Mouse (Mus musculus) stomach, postnatal 0 days (tissue): ENCODE results near the gene Degs1. TPM values are rescaled to one million over a fixed set of nuclear protein-coding genes. Genes with fewer than 3 reads are reported as not detected.

ENCODE experiments used
- ATAC-seq: fragments of 200-750 bp; cut with Nextera tagmentation; 2 replicates; pipeline ENCODE4 v1.8.0; 2017; ENCODE audit not compliant: low FRiP score, low TSS enrichment
- DNase-seq: peaks from one replicate; pipeline ENCODE4 v3.0.0-alpha.2; 2016; ENCODE audit warnings: low spot score
- H3K27ac ChIP-seq: fragments of 300-500 bp; sonication (generic); replicated peaks from 2 replicates; pipeline ENCODE4 v1.5.1; 2014; ENCODE audit warnings: mild to moderate bottlenecking, control low read depth
- H3K27me3 ChIP-seq: fragments of 300-500 bp; sonication (generic); 2 replicates; pipeline ENCODE4 v1.6.1; 2014; ENCODE audit warnings: low read length; ENCODE audit not compliant: control insufficient read depth, insufficient read depth
- H3K36me3 ChIP-seq: fragments of 300-500 bp; sonication (generic); 2 replicates; pipeline ENCODE4 v1.6.1; 2014; ENCODE audit warnings: low read length, mixed read lengths; ENCODE audit not compliant: control insufficient read depth, insufficient read depth
- H3K4me1 ChIP-seq: fragments of 300-500 bp; sonication (generic); replicated peaks from 2 replicates; pipeline ENCODE4 v1.6.1; 2014; ENCODE audit warnings: antibody characterized with exemption; ENCODE audit not compliant: control insufficient read depth, insufficient read depth
- H3K4me2 ChIP-seq: fragments of 300-500 bp; sonication (generic); replicated peaks from 2 replicates; pipeline ENCODE4 v1.6.1; 2014; ENCODE audit warnings: low read depth, mild to moderate bottlenecking, control low read depth, moderate library complexity
- H3K4me3 ChIP-seq: fragments of 300-500 bp; sonication (generic); 2 replicates; pipeline ENCODE4 v1.5.1; 2014; ENCODE audit warnings: low read depth, low read length, control low read depth
- H3K9ac ChIP-seq: fragments of 300-500 bp; sonication (generic); 2 replicates; pipeline ENCODE4 v1.6.1; 2014; ENCODE audit warnings: mild to moderate bottlenecking, low read length, control low read depth, mixed read lengths
- H3K9me3 ChIP-seq: fragments of 300-500 bp; sonication (generic); 2 replicates; pipeline ENCODE4 v1.6.1; 2016; ENCODE audit warnings: low read length; ENCODE audit not compliant: control insufficient read depth
- CTCF ChIP-seq: IDR thresholded peaks from 2 replicates; pipeline ENCODE4 v1.5.1; 2016; ENCODE audit warnings: antibody characterized with exemption, low read depth, mild to moderate bottlenecking, moderate library complexity
- EP300 ChIP-seq: optimal IDR thresholded peaks from 2 replicates; pipeline ENCODE3; 2016; ENCODE audit warnings: antibody characterized with exemption
- WGBS: fragments of 180-500 bp; shearing (Covaris S2); extraction: QIAGEN DNeasy Blood & Tissue Kit; methylation state at CpG from one replicate; pipeline ENCODE4 v1.1.7; 2014; 5-methylcytosine and 5-hydroxymethylcytosine counted together
- polyA plus RNA-seq: library from polyadenylated mRNA; unstranded; fragments of >200 nt; fragmentation: Nextera tagmentation; extraction: Ambion mirVana; gene quantifications from 2 replicates; pipeline ENCODE4 v1.2.1, GENCODE M21; 2015

The Degs1 gene
- 214 and 223 TPM in 2 replicates for polyA plus RNA-seq

- peak; percentile 92 for ATAC-seq
- WGBS: under 1% methylated on average over 92 of the region's 94 CpGs
- peak within 1 kb of the TSS; percentile 85 for H3K4me3 ChIP-seq
Observed at GRCm38 (mm10) chr1:182282091-182283075, at the start of gene Degs1. Gene Degs1, minus strand, starts transcription at chr1:182282804.

GRCm38 (mm10) chr1:182325919-182326318, 43.3 kb upstream of the Degs1 start:
- Histone ChIP-seq H3K4me2 (no peak overlapping the region), H3K9ac (no peak overlapping the region), H3K4me1 (no peaks in the 10 kb centered on the region), H3K9me3 (no peaks in the 10 kb centered on the region), H3K36me3 (peaks cover 12% of the 10 kb centered on the region), H3K27me3 (no peaks in the 10 kb centered on the region), H3K27ac (no peak overlapping the region), H3K4me3 (no peak overlapping the region)
- ATAC-seq (no peak), DNase-seq (no peak)
- TF ChIP-seq CTCF: no peak
- no peak for TF ChIP-seq EP300
- WGBS: 95% methylated on average over 1 of the region's 1 CpGs

More at GRCm38 (mm10) chr1:182282091-182283075, at the start of gene Degs1:
- Histone ChIP-seq H3K9me3 (no peaks in the 10 kb centered on the region), H3K36me3 (peaks cover 5% of the 10 kb centered on the region), H3K27ac (peak within 1 kb of the TSS; percentile 95), H3K27me3 (no peaks in the 10 kb centered on the region), H3K4me2 (peak within 1 kb of the TSS; percentile 82), H3K4me1 (peaks cover 11% of the 10 kb centered on the region; the same call in 1 of the 2 replicates), H3K9ac (peak within 1 kb of the TSS; percentile 93)
- TF ChIP-seq EP300: no peak
- peak; percentile 98 for DNase-seq

GRCm38 (mm10) chr1:182324552-182324951, 41.9 kb upstream of the Degs1 start:
- H3K27ac ChIP-seq: no peak overlapping the region
- no peaks in the 10 kb centered on the region for H3K4me1 ChIP-seq
- ATAC-seq: peak; percentile 27; the same call in 1 of the 2 replicates
- no peak overlapping the region for H3K9ac ChIP-seq
- no peak overlapping the region for H3K4me2 ChIP-seq
- 87% methylated on average over 7 of the region's 7 CpGs for WGBS
- no peak overlapping the region for H3K4me3 ChIP-seq
- peak; percentile 12 for DNase-seq
- peaks cover 12% of the 10 kb centered on the region for H3K36me3 ChIP-seq
- H3K9me3 ChIP-seq: no peaks in the 10 kb centered on the region
- H3K27me3 ChIP-seq: no peaks in the 10 kb centered on the region
- TF ChIP-seq EP300 (no peak), CTCF (no peak)

- Histone ChIP-seq H3K9ac (no peak overlapping the region), H3K36me3 (peaks cover 12% of the 10 kb centered on the region), H3K4me1 (no peaks in the 10 kb centered on the region), H3K27me3 (no peaks in the 10 kb centered on the region), H3K27ac (no peak overlapping the region), H3K4me3 (no peak overlapping the region), H3K9me3 (no peaks in the 10 kb centered on the region), H3K4me2 (no peak overlapping the region)
- ATAC-seq (no peak), DNase-seq (no peak)
- 79% methylated on average over 3 of the region's 3 CpGs for WGBS
- no peak for TF ChIP-seq CTCF
Observed at GRCm38 (mm10) chr1:182323139-182323538, 40.5 kb upstream of the Degs1 start.

GRCm38 (mm10) chr1:182314201-182314600, 31.6 kb upstream of the Degs1 start:
- Histone ChIP-seq H3K4me3 (no peak overlapping the region), H3K9ac (no peak overlapping the region), H3K4me2 (no peak overlapping the region), H3K27me3 (no peaks in the 10 kb centered on the region), H3K9me3 (no peaks in the 10 kb centered on the region), H3K4me1 (no peaks in the 10 kb centered on the region), H3K36me3 (peaks cover 19% of the 10 kb centered on the region), H3K27ac (no peak overlapping the region)
- ATAC-seq (no peak), DNase-seq (no peak)
- TF ChIP-seq EP300: no peak
- no peak for TF ChIP-seq CTCF
- WGBS: 94% methylated on average over 5 of the region's 5 CpGs

- Histone ChIP-seq H3K9ac (no peak overlapping the region), H3K27me3 (no peaks in the 10 kb centered on the region), H3K4me1 (no peaks in the 10 kb centered on the region), H3K9me3 (no peaks in the 10 kb centered on the region), H3K4me2 (no peak overlapping the region), H3K36me3 (peaks cover 19% of the 10 kb centered on the region), H3K4me3 (no peak overlapping the region), H3K27ac (no peak overlapping the region)
- 93% methylated on average over 8 of the region's 8 CpGs for whole genome bisulfite sequencing
- TF ChIP-seq EP300 (no peak), CTCF (no peak)
- no peak for DNase-seq
- no peak for ATAC-seq
Observed at GRCm38 (mm10) chr1:182313181-182313580, 30.6 kb upstream of the Degs1 start.
